Mouse (Mus musculus) gastrocnemius, adult 18-20 months (tissue): ENCODE data around the gene Acer2. TPM values are rescaled to one million over a fixed set of nuclear protein-coding genes. Genes with fewer than 3 reads are reported as not detected.

ENCODE experiments used
- DNase-seq: peaks from one replicate; pipeline ENCODE4 v3.0.0; 2021; ENCODE audit warnings: low spot score
- total RNA-seq, 2 experiments: library from RNA; stranded (reverse); gene quantifications; 2 replicates each; pipeline ENCODE4 v1.2.3; 2021

The Acer2 gene
- total RNA-seq, 2 experiments from 2014 or later: 1.1 to 1.9 TPM

GRCm38 (mm10) chr4:86948794-86949193, 74.6 kb downstream of the Acer2 start:
- no peak for DNase-seq

- DNase-seq: no peak
Observed at GRCm38 (mm10) chr4:86953519-86953918, 79.3 kb downstream of the Acer2 start.

DNA sequence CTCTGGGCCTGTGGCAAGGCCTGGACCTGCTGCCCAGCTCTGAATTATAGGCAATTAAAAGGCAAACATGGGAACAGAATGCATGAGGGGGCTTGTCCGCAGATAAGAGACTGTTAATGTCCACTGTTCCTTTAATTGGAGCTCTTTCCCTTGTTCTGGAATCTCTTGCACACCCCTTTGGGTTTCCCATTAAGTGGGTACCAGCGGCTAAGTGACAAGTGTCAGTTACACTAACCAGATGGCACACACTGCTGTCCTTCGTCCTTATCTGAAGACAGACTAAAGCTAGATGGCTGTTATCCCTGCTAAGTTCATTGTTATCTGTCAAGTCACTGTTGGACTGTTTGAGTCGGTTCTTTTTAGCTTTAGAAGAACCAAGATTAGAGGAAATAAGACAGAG, 81.3 kb downstream of the Acer2 start:
- DNase-seq: no peak

- DNase-seq: peak; percentile 29
Observed at GRCm38 (mm10) chr4:86957576-86958411, 83.6 kb downstream of the Acer2 start.

GRCm38 (mm10) chr4:86977272-86977671, 103.1 kb downstream of the Acer2 start:
- DNase-seq: no peak

Other genes starting within 250 kb of the Acer2 start
- 10 to 100 TPM; 59.8 to 66.3 TPM for gene Plin2, start 204.3 kb upstream of the Acer2 start, total RNA-seq
- gene Dennd4c, start 125.8 kb upstream of the Acer2 start, total RNA-seq: 10 to 100 TPM; 29.1 to 29.2 TPM
- gene Rps6, start 17.0 kb upstream of the Acer2 start, total RNA-seq: 100 to 1,000 TPM; 423 to 439 TPM